Mouse (Mus musculus): ENCODE results near the gene St8sia1.
A peak's percentile ranks its signal among the peaks of the same experiment; 100 is the strongest.
"Not testable (repeated sequence)": the region's sequence is repeated elsewhere in the genome, so short reads cannot be mapped to it uniquely, and the experiment has no call there.

Gene St8sia1

GRCm38 (mm10) chr6:142964076-142964530, at the start of gene St8sia1:
St8sia1 (minus strand) TSS chr6:142964452.
- no peak for DNase-seq (ENCODE audit: low spot score in 2 of 2)

DNA sequence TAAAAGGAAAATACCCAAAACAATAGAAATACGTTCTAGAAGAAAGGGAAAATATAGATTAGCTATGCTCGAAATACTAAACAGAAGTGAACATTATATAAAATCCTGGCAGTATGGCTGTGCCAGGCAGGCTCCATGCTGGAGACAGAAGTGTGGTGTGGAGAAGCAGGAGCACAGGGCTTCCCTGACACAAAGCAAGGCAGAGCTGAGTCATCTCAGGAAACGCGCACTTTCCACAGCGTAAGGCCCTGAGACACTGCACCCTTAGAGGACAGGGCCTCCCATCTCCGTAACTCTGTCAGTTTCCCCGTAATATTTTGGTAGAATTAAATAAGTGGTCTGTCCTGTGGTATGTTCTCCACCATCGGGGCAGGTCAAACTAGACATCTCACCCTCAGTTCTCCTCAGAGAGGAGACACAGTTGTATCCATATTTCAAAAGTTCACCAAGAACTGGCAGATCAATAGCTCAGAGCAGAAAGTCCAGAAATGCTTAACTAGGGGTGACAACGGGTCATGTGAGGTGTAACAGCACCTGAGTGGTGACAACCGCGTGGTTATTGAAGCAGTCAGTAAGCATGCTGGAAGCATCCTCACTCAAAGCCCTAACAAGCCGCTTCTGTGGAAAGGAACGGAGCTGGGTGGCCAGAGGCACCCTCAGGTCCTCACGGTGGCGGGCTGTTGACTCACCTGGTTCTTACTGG, 48.4 kb upstream of the St8sia1 start:
- no peak for DNase-seq (ENCODE audit: low spot score in 2 of 2)

GRCm38 (mm10) chr6:143008865-143009264, 44.6 kb upstream of the St8sia1 start:
- DNase-seq (ENCODE audit: low spot score in 2 of 2), result no peak

GRCm38 (mm10) chr6:143005209-143005608, 41.0 kb upstream of the St8sia1 start:
- DNase-seq (ENCODE audit: low spot score in 2 of 2), result not testable (repeated sequence)

GRCm38 (mm10) chr6:143004801-143005200, 40.5 kb upstream of the St8sia1 start:
- DNase-seq (ENCODE audit: low spot score in 2 of 2), result no peak

DNA sequence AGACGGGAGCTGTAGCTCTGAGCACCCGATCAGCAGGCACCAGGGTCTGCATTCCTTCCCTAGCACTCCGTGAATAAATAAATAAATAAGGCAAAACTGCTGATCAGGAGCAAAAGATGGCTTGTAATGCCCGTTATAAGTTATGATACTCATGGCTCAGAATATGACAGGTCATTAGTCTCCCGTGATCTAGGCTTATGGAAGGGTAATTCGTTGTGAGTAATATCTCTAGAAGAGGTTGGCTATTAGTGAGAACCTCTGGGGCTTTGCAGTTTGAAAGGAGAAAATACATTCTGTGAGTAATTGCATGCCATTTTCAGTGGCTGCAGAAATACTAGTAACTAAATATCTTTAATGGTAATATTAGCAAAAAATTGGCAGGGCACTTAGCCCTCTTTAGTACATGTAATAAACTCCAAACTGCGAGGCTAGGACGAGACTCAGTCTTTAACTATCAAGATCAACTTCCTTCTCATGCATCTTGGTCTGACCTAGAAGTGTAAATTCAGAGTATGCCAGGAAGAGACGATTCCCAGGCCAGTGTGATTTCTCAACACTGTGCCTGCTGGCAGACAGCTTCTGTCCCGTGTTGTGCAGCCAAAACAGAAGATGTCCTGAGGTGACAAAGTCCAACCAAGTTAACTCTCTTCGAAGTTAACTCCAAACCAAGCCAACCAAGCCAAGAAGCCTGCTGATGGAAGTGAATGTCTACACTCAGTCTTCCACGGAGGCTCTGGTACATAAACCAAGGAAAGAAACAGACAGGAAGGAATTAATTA, 34.2 kb upstream of the St8sia1 start:
- DNase-seq (ENCODE audit: low spot score in 2 of 2), result peak in 1 of 2 experiments; percentile 10

DNA sequence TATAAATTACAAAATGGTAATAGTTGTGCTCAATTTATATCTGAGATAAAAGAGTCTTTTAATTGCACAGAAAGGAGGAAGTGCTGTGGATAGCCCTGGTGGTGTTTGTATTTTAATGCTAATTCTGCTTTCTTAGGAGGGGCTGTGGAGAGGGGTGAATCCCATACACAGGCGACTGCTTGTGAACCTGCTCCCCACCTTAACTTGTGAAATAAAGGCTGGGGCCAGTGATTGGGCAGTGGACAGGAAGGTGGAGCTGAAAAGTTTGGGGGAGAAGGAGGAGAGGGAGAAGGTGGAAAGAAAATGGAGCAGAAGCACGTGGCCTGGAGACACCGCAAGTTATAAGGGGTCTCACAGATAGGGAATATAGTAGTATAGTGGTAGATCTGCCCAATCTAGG, 32.6 kb upstream of the St8sia1 start:
- no peak for DNase-seq (ENCODE audit: low spot score in 2 of 2)

DNA sequence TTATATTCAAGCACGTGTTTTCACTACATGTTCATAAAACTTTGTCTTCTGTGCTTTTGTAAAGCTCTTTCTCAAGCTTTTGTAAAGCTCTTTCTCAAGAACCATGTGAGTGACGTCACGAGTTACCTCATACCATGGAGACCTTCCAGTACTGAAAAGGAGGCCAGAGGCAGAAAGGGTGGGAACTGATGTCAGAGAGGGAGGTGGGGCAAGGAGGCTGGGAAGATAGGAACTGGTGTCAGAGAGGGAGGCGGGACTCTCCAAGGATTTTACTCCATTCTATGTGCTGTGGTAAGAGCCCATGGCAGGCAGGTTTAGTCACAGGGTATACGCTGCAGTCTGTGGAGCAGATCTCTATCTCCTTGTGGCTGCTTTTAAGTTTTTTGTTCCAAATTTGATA, 31.3 kb upstream of the St8sia1 start:
- peak in 1 of 2 experiments; percentile 27 for DNase-seq (ENCODE audit: low spot score in 2 of 2)

DNA sequence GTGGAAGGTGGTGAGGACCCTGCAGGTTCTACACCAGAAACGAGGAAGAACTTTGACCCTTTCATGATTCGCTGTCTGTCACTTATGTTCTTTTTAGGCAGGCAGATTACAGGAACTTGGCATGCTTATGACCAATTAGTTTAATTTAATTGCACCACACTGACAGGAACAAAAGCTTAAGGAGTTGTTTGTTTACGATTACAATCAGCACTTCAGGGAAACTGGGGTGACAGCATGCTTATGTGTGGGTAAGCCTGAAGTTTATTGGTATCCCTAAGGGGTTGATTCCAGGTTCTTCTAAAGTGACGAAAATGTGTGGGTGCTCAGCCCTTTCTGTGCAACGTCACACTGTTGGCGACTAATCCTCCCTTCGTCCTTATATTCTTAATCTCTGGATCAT, 30.6 kb upstream of the St8sia1 start:
- DNase-seq (ENCODE audit: low spot score in 2 of 2), result no peak

DNA sequence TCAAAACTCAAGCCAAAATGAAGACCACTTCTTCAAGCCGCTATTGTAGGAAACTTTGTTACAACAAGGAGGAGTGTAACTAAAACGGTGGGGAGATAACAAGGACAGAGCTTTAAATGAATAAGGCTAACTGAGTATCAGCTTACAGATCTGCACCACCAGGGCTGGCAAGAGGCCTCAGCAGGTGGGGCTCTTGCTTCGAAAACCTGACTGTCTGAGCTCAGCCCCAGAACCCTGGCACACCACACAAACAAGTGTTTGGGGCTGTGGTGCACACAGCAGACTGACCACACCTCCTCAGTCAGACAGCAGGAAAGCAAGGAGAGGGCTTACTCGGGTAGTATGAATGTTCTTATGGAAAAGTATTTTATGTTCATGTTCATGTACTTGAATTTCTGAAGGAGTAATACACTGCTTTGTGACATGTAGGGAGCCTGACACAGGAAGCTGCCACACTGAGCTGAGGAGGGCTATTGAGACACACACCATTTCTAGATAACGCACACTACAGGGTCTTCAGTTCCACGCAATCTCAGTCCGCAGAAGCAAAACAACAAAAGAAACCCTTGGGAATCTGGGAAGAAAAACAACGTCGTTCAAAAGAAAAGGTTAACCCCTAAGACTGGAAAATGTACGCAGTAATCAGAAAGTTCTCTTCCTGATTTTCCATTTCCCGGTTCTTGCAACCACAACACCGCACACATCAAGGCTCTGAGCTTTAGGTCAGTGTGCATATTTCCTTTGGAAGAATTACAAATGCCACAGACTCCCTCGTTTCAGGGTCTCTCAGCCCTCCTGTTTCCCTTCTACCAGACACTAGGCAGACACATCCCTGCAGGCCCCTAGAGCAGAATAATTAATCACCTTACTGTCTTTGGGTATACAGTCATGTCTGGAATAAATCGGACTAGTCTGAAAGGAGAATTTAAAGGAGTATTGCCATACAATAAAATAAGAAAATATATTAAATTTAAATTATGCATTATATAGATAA, 29.8 kb upstream of the St8sia1 start:
- no peak for DNase-seq (ENCODE audit: low spot score in 2 of 2)

GRCm38 (mm10) chr6:142992971-142993370, 28.7 kb upstream of the St8sia1 start:
- DNase-seq (ENCODE audit: low spot score in 2 of 2), result no peak

- no peak for DNase-seq (ENCODE audit: low spot score in 2 of 2)
Measured at GRCm38 (mm10) chr6:142992099-142992498, 27.8 kb upstream of the St8sia1 start.

- DNase-seq (ENCODE audit: low spot score in 2 of 2), result no peak
Measured at GRCm38 (mm10) chr6:142991391-142992059, 27.3 kb upstream of the St8sia1 start.

GRCm38 (mm10) chr6:142990516-142990915, 26.3 kb upstream of the St8sia1 start:
- no peak for DNase-seq (ENCODE audit: low spot score in 2 of 2)

DNA sequence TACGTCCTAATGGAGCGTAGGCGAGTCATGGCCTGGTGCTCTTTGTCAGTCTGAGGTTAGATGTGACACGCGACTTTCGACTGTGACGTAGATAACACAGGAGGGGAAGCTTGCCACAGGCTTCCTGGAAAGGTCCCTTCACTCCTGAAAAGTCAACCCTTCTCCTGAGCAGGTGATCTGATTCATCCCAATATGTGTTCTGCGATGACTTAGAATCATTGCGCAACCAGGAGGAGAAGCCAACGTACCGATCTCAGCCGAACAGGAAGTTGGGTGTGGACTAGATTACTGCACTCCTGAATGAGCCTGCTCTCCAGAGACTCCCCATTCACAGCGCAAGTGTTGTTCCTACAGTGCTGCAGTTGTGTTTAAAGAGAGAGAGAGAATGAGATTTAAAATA, 25.2 kb upstream of the St8sia1 start:
- peak in 1 of 2 experiments; percentile 6 for DNase-seq (ENCODE audit: low spot score in 2 of 2)

- DNase-seq (ENCODE audit: low spot score in 2 of 2), result peak in 1 of 2 experiments; percentile 19
Measured at GRCm38 (mm10) chr6:142988753-142989152, 24.5 kb upstream of the St8sia1 start.

GRCm38 (mm10) chr6:142988231-142988630, 24.0 kb upstream of the St8sia1 start:
- no peak for DNase-seq (ENCODE audit: low spot score in 2 of 2)

GRCm38 (mm10) chr6:142987616-142988015, 23.4 kb upstream of the St8sia1 start:
- no peak for DNase-seq (ENCODE audit: low spot score in 2 of 2)

DNA sequence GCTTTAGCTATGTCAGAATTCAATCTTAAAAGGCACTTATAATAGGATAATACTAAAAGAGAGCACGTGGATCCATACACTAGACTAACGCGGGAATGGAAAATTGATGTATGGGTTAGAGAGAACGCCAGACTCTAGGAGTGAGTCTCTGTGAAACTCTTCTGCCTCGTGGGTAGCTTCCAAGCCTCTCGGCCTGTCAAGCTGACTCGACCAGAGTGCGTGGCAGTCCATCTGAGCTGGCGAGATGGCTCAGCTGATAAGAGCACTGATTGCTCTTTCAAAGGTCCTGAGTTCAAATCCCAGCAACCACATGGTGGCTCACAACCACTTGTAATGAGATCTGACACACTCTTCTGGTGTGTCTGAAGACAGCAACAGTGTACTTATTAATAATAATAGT, 22.5 kb upstream of the St8sia1 start:
- not testable (repeated sequence) for DNase-seq (ENCODE audit: low spot score in 2 of 2)

- DNase-seq (ENCODE audit: low spot score in 2 of 2), result not testable (repeated sequence)
Measured at GRCm38 (mm10) chr6:142985561-142986238, 21.4 kb upstream of the St8sia1 start.

Data from heart, adult 9 months (tissue).